Comparison of ENCODE assay signal across 23 mouse cellular contexts in the genomic region with DNA sequence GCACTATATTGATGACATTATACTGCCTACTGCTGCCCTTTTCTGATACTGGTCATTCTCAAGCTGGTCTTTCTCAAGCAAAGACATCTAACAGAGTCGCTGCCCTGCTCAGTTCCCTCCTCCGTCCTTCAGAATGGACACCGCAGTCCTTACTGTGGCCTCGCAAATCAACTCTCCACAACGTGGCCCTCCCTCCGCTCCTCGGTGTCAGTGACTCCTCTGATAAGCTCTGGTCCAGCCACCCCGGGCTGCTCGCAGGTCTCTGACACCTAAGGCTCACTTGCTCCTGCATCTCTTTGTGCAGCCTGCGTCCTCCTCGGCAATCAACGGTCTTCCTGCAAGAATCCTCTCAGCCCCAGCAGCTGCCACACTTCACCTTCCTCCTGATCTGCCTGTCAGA.
"Had no signal": no experiment of that assay in that cellular context is flagged by ENCODE, and none has a peak within 500 bp of the region (broad histone marks: within the 10 kb centered on the region; RNA-seq: fewer than 3 reads in every experiment).

No protein-coding gene starts in this region.

- DNase-seq: heart, postnatal 10 days; heart, postnatal 4 days; kidney, adult 11 months; kidney, adult 9 months; kidney, postnatal 14 days; kidney, postnatal 36 days; layer of hippocampus, adult 9-11 months; layer of hippocampus, postnatal 36 days; left cerebral cortex, postnatal 4 days; liver; liver, embryonic 13.5 days; liver, postnatal 0 days had no signal

- H3K27me3 ChIP-seq: kidney, embryonic 15.5 days; liver, embryonic 13.5 days; liver, embryonic 15.5 days had no signal

- H3K4me2 ChIP-seq: hindbrain, embryonic 12.5 days; hindbrain, embryonic 15.5 days; kidney, embryonic 15.5 days; liver, embryonic 11.5 days; liver, embryonic 13.5 days; liver, embryonic 15.5 days had no signal

- H3K27ac ChIP-seq: gastrocnemius, adult 2 months; heart, embryonic 10.5 days; hindbrain, embryonic 10.5 days; hindbrain, embryonic 12.5 days; hindbrain, embryonic 15.5 days; hindbrain, postnatal 0 days; kidney, embryonic 15.5 days; kidney, postnatal 0 days; liver, embryonic 13.5 days; liver, embryonic 15.5 days had no signal

- H3K9ac ChIP-seq: hindbrain, embryonic 12.5 days; hindbrain, embryonic 15.5 days; kidney, embryonic 15.5 days; liver, embryonic 13.5 days; liver, embryonic 15.5 days; liver, postnatal 0 days had no signal

- H3K4me3 ChIP-seq: gastrocnemius, adult 2 months; heart, embryonic 10.5 days; hindbrain, embryonic 10.5 days; hindbrain, embryonic 12.5 days; hindbrain, embryonic 15.5 days; kidney, embryonic 15.5 days; liver, embryonic 13.5 days; liver, embryonic 15.5 days had no signal

- H3K36me3 ChIP-seq: heart, embryonic 10.5 days; hindbrain, embryonic 10.5 days; hindbrain, embryonic 12.5 days; hindbrain, embryonic 15.5 days; kidney, embryonic 15.5 days; liver, embryonic 13.5 days; liver, embryonic 15.5 days had no signal

- H3K9me3 ChIP-seq: heart, embryonic 10.5 days; hindbrain, embryonic 10.5 days; hindbrain, embryonic 12.5 days; hindbrain, embryonic 15.5 days; kidney, embryonic 15.5 days; liver, embryonic 13.5 days; liver, embryonic 15.5 days had no signal

- ATAC-seq: hindbrain, postnatal 0 days; intestine, embryonic 16.5 days; liver, postnatal 0 days had no signal
